Mouse (Mus musculus) kidney, embryonic 14.5 days (tissue): ENCODE results near the gene Olfr418. TPM values are rescaled to one million over a fixed set of nuclear protein-coding genes. Genes with fewer than 3 reads are reported as not detected.
"Not testable (repeated sequence)": the region's sequence is repeated elsewhere in the genome, so short reads cannot be mapped to it uniquely, and the experiment has no call there.

Source experiments
- ATAC-seq: fragments of 200-750 bp; cut with Nextera tagmentation; 2 replicates; pipeline ENCODE4 v1.8.0; 2017; ENCODE audit warnings: moderate number of reproducible peaks, mild to moderate bottlenecking, moderate TSS enrichment, moderate library complexity; ENCODE audit not compliant: low FRiP score, low TSS enrichment
- H3K27ac ChIP-seq: fragments of 300-500 bp; sonication (generic); 2 replicates; pipeline ENCODE4 v1.5.1; 2014; ENCODE audit warnings: low read depth, mild to moderate bottlenecking, low read length, moderate library complexity, mixed read lengths
- H3K27me3 ChIP-seq: fragments of 300-500 bp; sonication (generic); 2 replicates; pipeline ENCODE4 v1.6.1; 2014; ENCODE audit warnings: mild to moderate bottlenecking, low read length; ENCODE audit not compliant: control insufficient read depth, insufficient read depth
- H3K36me3 ChIP-seq: fragments of 300-500 bp; sonication (generic); 2 replicates; pipeline ENCODE4 v1.6.1; 2014; ENCODE audit warnings: low read length, mixed read lengths; ENCODE audit not compliant: control insufficient read depth, insufficient read depth
- H3K4me1 ChIP-seq: fragments of 300-500 bp; sonication (generic); 2 replicates; pipeline ENCODE4 v1.6.1; 2014; ENCODE audit warnings: low read length, mixed read lengths; ENCODE audit not compliant: control insufficient read depth, insufficient read depth
- H3K4me2 ChIP-seq: fragments of 300-500 bp; sonication (generic); replicated peaks from 2 replicates; pipeline ENCODE4 v1.6.1; 2014; ENCODE audit warnings: low read depth, mild to moderate bottlenecking, low read length
- H3K4me3 ChIP-seq: fragments of 300-500 bp; sonication (generic); 2 replicates; pipeline ENCODE4 v1.5.1; 2014; ENCODE audit warnings: mild to moderate bottlenecking, low read length
- H3K9ac ChIP-seq: fragments of 300-500 bp; sonication (generic); 2 replicates; pipeline ENCODE4 v1.6.1; 2014; ENCODE audit warnings: low read depth, mild to moderate bottlenecking, low read length, moderate library complexity
- H3K9me3 ChIP-seq: fragments of 300-500 bp; sonication (generic); 2 replicates; pipeline ENCODE4 v1.6.1; 2016; ENCODE audit warnings: low read length; ENCODE audit not compliant: control insufficient read depth
- WGBS: fragments of 180-500 bp; shearing (Covaris S2); extraction: QIAGEN DNeasy Blood & Tissue Kit; methylation state at CpG from one replicate; pipeline ENCODE4 v1.1.7; 2014; 5-methylcytosine and 5-hydroxymethylcytosine counted together
- polyA plus RNA-seq: library from polyadenylated mRNA; unstranded; fragments of >200 nt; fragmentation: Nextera tagmentation; extraction: Ambion mirVana; gene quantifications from 2 replicates; pipeline ENCODE4 v1.2.1, GENCODE M21; 2014

The Olfr418 gene
- polyA plus RNA-seq: not detected in 2 replicates

- Histone ChIP-seq H3K4me2 (no peak within 1 kb of the TSS), H3K4me3 (no peak within 1 kb of the TSS), H3K27ac (no peak within 1 kb of the TSS), H3K9me3 (no peaks in the 10 kb centered on the region), H3K9ac (no peak within 1 kb of the TSS), H3K36me3 (no peaks in the 10 kb centered on the region), H3K4me1 (no peaks in the 10 kb centered on the region), H3K27me3 (no peaks in the 10 kb centered on the region)
- ATAC-seq: no peak
Measured at GRCm38 (mm10) chr1:173265701-173266100, at the start of gene Olfr418. TSS of gene Olfr418 (plus strand) at chr1:173266001.

- no peak overlapping the region for H3K9ac ChIP-seq
- H3K9me3 ChIP-seq: no peaks in the 10 kb centered on the region
- H3K27me3 ChIP-seq: no peaks in the 10 kb centered on the region
- H3K4me2 ChIP-seq: no peak overlapping the region
- no peaks in the 10 kb centered on the region for H3K36me3 ChIP-seq
- no peak for ATAC-seq
- WGBS: 88% methylated on average over 3 of the region's 3 CpGs
- no peak overlapping the region for H3K27ac ChIP-seq
- H3K4me1 ChIP-seq: no peaks in the 10 kb centered on the region
- no peak overlapping the region for H3K4me3 ChIP-seq
Measured at GRCm38 (mm10) chr1:173216481-173216880, 49.3 kb upstream of the Olfr418 start.

GRCm38 (mm10) chr1:173227081-173227480 lies 38.7 kb upstream of the Olfr418 start, which contains the start of gene Fcer1a:
TSS of gene Fcer1a (minus strand) at chr1:173227214.
- Histone ChIP-seq H3K4me3 (no peak within 1 kb of the TSS), H3K27me3 (no peaks in the 10 kb centered on the region), H3K4me1 (no peaks in the 10 kb centered on the region), H3K4me2 (no peak within 1 kb of the TSS), H3K9me3 (no peaks in the 10 kb centered on the region), H3K36me3 (no peaks in the 10 kb centered on the region), H3K9ac (no peak within 1 kb of the TSS), H3K27ac (no peak within 1 kb of the TSS)
- ATAC-seq: no peak
- 76% methylated on average over 2 of the region's 2 CpGs for WGBS

GRCm38 (mm10) chr1:173237004-173237403 lies 28.8 kb upstream of the Olfr418 start:
- not testable (repeated sequence) for H3K4me3 ChIP-seq, H3K27me3 ChIP-seq, H3K4me1 ChIP-seq, ATAC-seq, H3K27ac ChIP-seq, H3K9me3 ChIP-seq, H3K9ac ChIP-seq, H3K36me3 ChIP-seq, H3K4me2 ChIP-seq
- WGBS: 78% methylated on average over 1 of the region's 1 CpGs

- H3K36me3 ChIP-seq: no peaks in the 10 kb centered on the region
- WGBS: 91% methylated on average over 3 of the region's 3 CpGs
- H3K9me3 ChIP-seq: no peaks in the 10 kb centered on the region
- H3K27me3 ChIP-seq: no peaks in the 10 kb centered on the region
- no peak overlapping the region for H3K4me3 ChIP-seq
- no peaks in the 10 kb centered on the region for H3K4me1 ChIP-seq
- H3K27ac ChIP-seq: no peak overlapping the region
- no peak overlapping the region for H3K9ac ChIP-seq
- ATAC-seq: no peak
- H3K4me2 ChIP-seq: no peak overlapping the region
Measured at GRCm38 (mm10) chr1:173249888-173250287, 15.9 kb upstream of the Olfr418 start.

GRCm38 (mm10) chr1:173277677-173278076 lies 11.9 kb downstream of the Olfr418 start, which contains the start of gene Mptx2:
TSS of gene Mptx2 (minus strand) at chr1:173277777.
- H3K9ac ChIP-seq: no peak within 1 kb of the TSS
- no peaks in the 10 kb centered on the region for H3K9me3 ChIP-seq
- H3K4me3 ChIP-seq: no peak within 1 kb of the TSS
- H3K4me1 ChIP-seq: no peaks in the 10 kb centered on the region
- no peak within 1 kb of the TSS for H3K27ac ChIP-seq
- no peaks in the 10 kb centered on the region for H3K36me3 ChIP-seq
- ATAC-seq: no peak
- 68% methylated on average over 3 of the region's 3 CpGs for WGBS
- H3K4me2 ChIP-seq: no peak within 1 kb of the TSS
- H3K27me3 ChIP-seq: no peaks in the 10 kb centered on the region

- H3K27ac ChIP-seq, H3K4me3 ChIP-seq, H3K9ac ChIP-seq, H3K4me2 ChIP-seq, H3K36me3 ChIP-seq, H3K27me3 ChIP-seq, H3K9me3 ChIP-seq, H3K4me1 ChIP-seq, ATAC-seq: not testable (repeated sequence)
- 62% methylated on average over 3 of the region's 3 CpGs for WGBS
Measured at GRCm38 (mm10) chr1:173302795-173303194, 37.0 kb downstream of the Olfr418 start.

- not testable (repeated sequence) for H3K27me3 ChIP-seq, H3K27ac ChIP-seq, H3K4me1 ChIP-seq, H3K4me3 ChIP-seq, ATAC-seq, H3K36me3 ChIP-seq, H3K9me3 ChIP-seq, H3K9ac ChIP-seq, H3K4me2 ChIP-seq
- 87% methylated on average over 7 of the region's 7 CpGs for WGBS
Measured at GRCm38 (mm10) chr1:173313535-173314050, 47.8 kb downstream of the Olfr418 start.

- Histone ChIP-seq H3K27ac (no peak overlapping the region), H3K9ac (no peak overlapping the region), H3K4me2 (no peak overlapping the region), H3K9me3 (no peaks in the 10 kb centered on the region), H3K27me3 (no peaks in the 10 kb centered on the region), H3K4me1 (no peaks in the 10 kb centered on the region), H3K36me3 (no peaks in the 10 kb centered on the region), H3K4me3 (no peak overlapping the region)
- WGBS: 91% methylated on average over 3 of the region's 3 CpGs
- ATAC-seq: no peak
Measured at GRCm38 (mm10) chr1:173315725-173316124, 49.9 kb downstream of the Olfr418 start.
